Mouse (Mus musculus): ENCODE results near the gene Cphx2. TPM values are rescaled to one million over a fixed set of nuclear protein-coding genes. Genes with fewer than 3 reads are reported as not detected.
"Not testable (repeated sequence)": the region's sequence is repeated elsewhere in the genome, so short reads cannot be mapped to it uniquely, and the experiment has no call there.

The Cphx2 gene
- 0.49 and 1.6 TPM in 2 replicates for total RNA-seq (2012; rRNA removed)

DNA sequence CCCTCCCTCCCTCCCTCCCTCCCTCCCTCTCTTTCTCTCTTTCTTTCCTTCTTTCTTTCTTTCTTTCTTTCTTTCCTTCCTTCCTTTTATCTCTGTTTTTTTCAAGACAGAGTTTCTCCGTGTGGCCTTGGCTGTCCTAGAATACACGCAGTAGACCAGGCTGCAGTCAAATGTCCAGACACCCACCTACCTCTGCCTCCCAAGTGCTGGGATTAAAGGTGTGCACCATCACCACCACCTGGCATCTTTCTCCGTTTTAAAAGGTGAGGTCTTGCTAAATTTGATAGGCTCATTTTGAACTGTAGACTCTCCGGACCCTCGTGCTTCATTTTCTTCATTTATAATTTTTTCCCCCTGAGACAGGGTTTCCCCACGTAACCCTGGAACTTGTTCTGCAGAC, at the start of gene Cphx2:
Gene Cphx2, plus strand, starts transcription at position 301 of the 400 bp plus-strand sequence.
- not testable (repeated sequence) for H3K9me3 ChIP-seq (ENCODE audit: control insufficient read depth, insufficient read depth, low read depth, low read length)

DNA sequence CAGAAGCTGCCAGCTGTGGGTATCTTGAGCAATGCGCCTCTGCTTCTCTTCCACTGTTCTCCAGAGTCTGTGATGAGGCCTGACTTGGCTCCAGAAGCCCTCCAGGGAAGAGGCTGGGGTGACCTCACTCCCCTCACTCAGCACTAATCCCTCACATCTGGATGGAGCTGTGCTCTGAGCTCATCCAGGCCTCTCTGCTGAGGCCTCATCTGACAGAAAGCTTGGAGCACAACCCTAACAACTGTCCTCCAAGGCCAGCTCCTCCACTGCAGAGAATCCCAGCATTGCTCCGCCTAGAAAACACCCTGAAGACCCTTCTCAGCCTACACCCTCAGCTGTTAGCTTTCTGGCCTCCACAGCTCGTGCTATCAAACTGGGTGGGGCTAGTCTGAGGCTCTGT, 47.0 kb upstream of the Cphx2 start:
- DNase-seq (ENCODE audit: low read depth, low spot score); H3K36me3 ChIP-seq (ENCODE audit: control insufficient read depth, insufficient read depth, low read length, poor library complexity, severe bottlenecking); H3K4me3 ChIP-seq (ENCODE audit: insufficient read depth in 1 of 2, low read depth in 1 of 2, low read length in 2 of 2, poor library complexity in 1 of 2, severe bottlenecking in 1 of 2); in situ Hi-C loops (cut with MboI; ENCODE audit: low sequenced_read_pairs in 2 of 2, unreplicated experiment in 2 of 2); H3K27ac ChIP-seq (ENCODE audit: insufficient read depth, low read depth, low read length, poor library complexity, severe bottlenecking); H3K9ac ChIP-seq (ENCODE audit: insufficient read depth, low read depth, low read length, poor library complexity, severe bottlenecking); H3K9me3 ChIP-seq (ENCODE audit: control insufficient read depth, insufficient read depth, low read depth, low read length); H3K4me1 ChIP-seq (ENCODE audit: control insufficient read depth in 2 of 2, insufficient read depth in 2 of 2, low read length in 2 of 2, poor library complexity in 1 of 2): not testable (repeated sequence)

More for the DNA sequence above, at the start of gene Cphx2:
- H3K9ac ChIP-seq (ENCODE audit: insufficient read depth, low read depth, low read length, poor library complexity, severe bottlenecking); in situ Hi-C loops (cut with MboI; ENCODE audit: low sequenced_read_pairs in 2 of 2, unreplicated experiment in 2 of 2); DNase-seq (ENCODE audit: low read depth, low spot score); H3K36me3 ChIP-seq (ENCODE audit: control insufficient read depth, insufficient read depth, low read length, poor library complexity, severe bottlenecking); H3K4me3 ChIP-seq (ENCODE audit: insufficient read depth in 1 of 2, low read depth in 1 of 2, low read length in 2 of 2, poor library complexity in 1 of 2, severe bottlenecking in 1 of 2); H3K27ac ChIP-seq (ENCODE audit: insufficient read depth, low read depth, low read length, poor library complexity, severe bottlenecking); H3K4me1 ChIP-seq (ENCODE audit: control insufficient read depth in 2 of 2, insufficient read depth in 2 of 2, low read length in 2 of 2, poor library complexity in 1 of 2): not testable (repeated sequence)

DNA sequence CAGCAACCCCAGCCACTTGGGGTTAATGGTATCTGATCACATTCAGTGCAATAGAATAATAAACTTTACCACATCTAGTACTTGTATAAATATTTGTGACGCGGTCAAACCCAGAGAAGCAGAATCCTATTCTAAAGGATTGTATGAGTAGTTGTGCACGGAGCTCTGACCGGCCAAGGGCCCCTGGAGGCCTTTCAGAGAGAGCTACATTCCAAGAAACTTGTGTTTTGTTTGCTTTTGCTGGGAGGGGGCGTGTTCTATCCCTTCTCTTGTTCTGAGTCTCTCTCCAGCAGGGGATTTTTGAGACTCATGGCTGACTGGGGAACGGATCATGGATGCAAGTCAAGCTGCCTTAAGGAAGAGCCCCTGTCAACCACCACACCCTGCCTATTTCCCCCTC, 45.9 kb upstream of the Cphx2 start:
- DNase-seq (ENCODE audit: low read depth, low spot score); H3K4me1 ChIP-seq (ENCODE audit: control insufficient read depth in 2 of 2, insufficient read depth in 2 of 2, low read length in 2 of 2, poor library complexity in 1 of 2); H3K9me3 ChIP-seq (ENCODE audit: control insufficient read depth, insufficient read depth, low read depth, low read length); in situ Hi-C loops (cut with MboI; ENCODE audit: low sequenced_read_pairs in 2 of 2, unreplicated experiment in 2 of 2); H3K27ac ChIP-seq (ENCODE audit: insufficient read depth, low read depth, low read length, poor library complexity, severe bottlenecking); H3K9ac ChIP-seq (ENCODE audit: insufficient read depth, low read depth, low read length, poor library complexity, severe bottlenecking); H3K4me3 ChIP-seq (ENCODE audit: insufficient read depth in 1 of 2, low read depth in 1 of 2, low read length in 2 of 2, poor library complexity in 1 of 2, severe bottlenecking in 1 of 2); H3K36me3 ChIP-seq (ENCODE audit: control insufficient read depth, insufficient read depth, low read length, poor library complexity, severe bottlenecking): not testable (repeated sequence)

DNA sequence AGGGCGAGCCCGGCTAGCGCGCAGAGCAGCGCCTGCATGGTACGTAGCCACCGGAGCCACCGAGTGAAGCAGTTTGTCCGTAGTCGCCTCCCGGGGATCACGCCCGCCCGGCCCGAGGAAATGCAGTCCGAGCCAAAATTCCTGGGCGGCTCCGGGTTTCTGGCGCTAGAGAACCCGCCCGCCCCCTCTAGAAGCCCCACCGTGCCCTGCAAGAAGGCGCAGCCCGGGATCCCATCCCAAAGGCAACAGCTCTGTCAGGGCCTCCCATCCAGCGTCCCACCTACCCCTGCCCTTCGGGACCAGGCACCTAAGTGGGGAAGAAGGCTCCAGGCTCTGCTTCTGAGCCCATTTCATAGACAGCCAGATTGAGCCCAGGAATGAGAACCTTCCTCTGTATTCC, 38.7 kb upstream of the Cphx2 start, which contains the start of gene Gm9780:
Gene Gm9780, minus strand, starts transcription at position 101 of the 400 bp plus-strand sequence.
- H3K36me3 ChIP-seq (ENCODE audit: control insufficient read depth, insufficient read depth, low read length, poor library complexity, severe bottlenecking); DNase-seq (ENCODE audit: low read depth, low spot score); H3K9ac ChIP-seq (ENCODE audit: insufficient read depth, low read depth, low read length, poor library complexity, severe bottlenecking); H3K27ac ChIP-seq (ENCODE audit: insufficient read depth, low read depth, low read length, poor library complexity, severe bottlenecking); H3K9me3 ChIP-seq (ENCODE audit: control insufficient read depth, insufficient read depth, low read depth, low read length); H3K4me1 ChIP-seq (ENCODE audit: control insufficient read depth in 2 of 2, insufficient read depth in 2 of 2, low read length in 2 of 2, poor library complexity in 1 of 2); H3K4me3 ChIP-seq (ENCODE audit: insufficient read depth in 1 of 2, low read depth in 1 of 2, low read length in 2 of 2, poor library complexity in 1 of 2, severe bottlenecking in 1 of 2); in situ Hi-C loops (cut with MboI; ENCODE audit: low sequenced_read_pairs in 2 of 2, unreplicated experiment in 2 of 2): not testable (repeated sequence)

DNA sequence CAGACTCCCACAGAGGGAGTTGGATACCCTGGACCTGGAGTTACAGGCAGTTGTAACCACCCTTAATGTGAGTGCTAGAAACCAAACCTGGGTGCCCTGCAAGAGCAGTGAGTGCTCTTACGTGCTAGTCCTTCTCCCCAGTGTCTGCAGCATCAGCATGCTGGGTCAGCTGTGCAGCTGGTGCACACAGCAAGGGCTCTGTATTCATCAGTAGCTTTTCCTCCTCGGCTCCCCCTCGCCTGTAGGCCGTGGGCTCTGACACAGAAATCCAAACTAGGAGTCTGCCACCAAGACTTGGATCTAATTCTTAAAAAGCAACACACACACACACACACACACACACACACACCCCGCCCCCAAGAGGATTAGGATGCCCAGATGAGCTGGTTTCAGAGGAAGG, 36.3 kb upstream of the Cphx2 start:
- H3K36me3 ChIP-seq (ENCODE audit: control insufficient read depth, insufficient read depth, low read length, poor library complexity, severe bottlenecking); H3K9me3 ChIP-seq (ENCODE audit: control insufficient read depth, insufficient read depth, low read depth, low read length); H3K9ac ChIP-seq (ENCODE audit: insufficient read depth, low read depth, low read length, poor library complexity, severe bottlenecking); H3K27ac ChIP-seq (ENCODE audit: insufficient read depth, low read depth, low read length, poor library complexity, severe bottlenecking); in situ Hi-C loops (cut with MboI; ENCODE audit: low sequenced_read_pairs in 2 of 2, unreplicated experiment in 2 of 2); DNase-seq (ENCODE audit: low read depth, low spot score); H3K4me1 ChIP-seq (ENCODE audit: control insufficient read depth in 2 of 2, insufficient read depth in 2 of 2, low read length in 2 of 2, poor library complexity in 1 of 2); H3K4me3 ChIP-seq (ENCODE audit: insufficient read depth in 1 of 2, low read depth in 1 of 2, low read length in 2 of 2, poor library complexity in 1 of 2, severe bottlenecking in 1 of 2): not testable (repeated sequence)

DNA sequence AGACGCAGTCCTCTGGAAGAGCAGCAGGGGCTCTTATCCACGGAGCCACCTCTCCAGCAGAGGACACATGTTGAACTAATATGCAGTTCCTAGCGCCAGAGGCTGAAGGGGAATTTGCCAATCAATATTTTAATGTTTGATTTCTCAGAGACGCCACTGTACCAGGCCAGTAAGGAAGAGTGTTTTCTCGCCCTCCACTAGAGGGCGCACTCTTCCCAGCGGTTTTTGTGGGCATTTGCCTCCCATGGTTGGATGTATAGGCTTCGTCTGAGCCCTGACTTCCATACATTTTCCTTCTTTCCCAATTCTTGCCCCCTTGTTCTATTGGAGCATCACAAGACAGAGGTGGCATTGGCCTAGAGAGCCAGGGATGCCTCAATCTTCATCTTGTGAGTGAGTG, 34.3 kb upstream of the Cphx2 start:
- H3K4me1 ChIP-seq (ENCODE audit: control insufficient read depth in 2 of 2, insufficient read depth in 2 of 2, low read length in 2 of 2, poor library complexity in 1 of 2); in situ Hi-C loops (cut with MboI; ENCODE audit: low sequenced_read_pairs in 2 of 2, unreplicated experiment in 2 of 2); H3K27ac ChIP-seq (ENCODE audit: insufficient read depth, low read depth, low read length, poor library complexity, severe bottlenecking); H3K4me3 ChIP-seq (ENCODE audit: insufficient read depth in 1 of 2, low read depth in 1 of 2, low read length in 2 of 2, poor library complexity in 1 of 2, severe bottlenecking in 1 of 2); H3K36me3 ChIP-seq (ENCODE audit: control insufficient read depth, insufficient read depth, low read length, poor library complexity, severe bottlenecking); DNase-seq (ENCODE audit: low read depth, low spot score); H3K9me3 ChIP-seq (ENCODE audit: control insufficient read depth, insufficient read depth, low read depth, low read length); H3K9ac ChIP-seq (ENCODE audit: insufficient read depth, low read depth, low read length, poor library complexity, severe bottlenecking): not testable (repeated sequence)

DNA sequence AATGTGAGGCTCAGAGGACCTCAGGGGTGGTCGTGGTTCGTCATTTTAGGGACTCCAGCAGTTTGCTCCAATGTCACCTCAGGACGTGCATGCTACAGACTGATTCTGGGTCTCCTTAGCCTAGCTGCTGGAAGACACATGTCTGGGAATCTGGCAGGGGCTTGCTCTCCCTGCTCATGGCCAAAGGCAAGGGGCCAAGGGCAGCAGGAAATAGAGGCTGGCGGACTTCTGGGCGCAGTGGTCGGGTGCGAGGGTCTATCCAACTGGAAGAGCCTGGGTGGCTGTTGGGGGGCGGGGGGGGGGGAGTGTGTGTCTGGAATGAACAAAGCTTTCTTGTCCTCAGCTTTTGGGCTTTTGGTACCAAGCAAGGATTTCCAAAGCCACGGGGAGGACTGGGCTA, 32.5 kb upstream of the Cphx2 start:
- H3K4me1 ChIP-seq (ENCODE audit: control insufficient read depth in 2 of 2, insufficient read depth in 2 of 2, low read length in 2 of 2, poor library complexity in 1 of 2); in situ Hi-C loops (cut with MboI; ENCODE audit: low sequenced_read_pairs in 2 of 2, unreplicated experiment in 2 of 2); DNase-seq (ENCODE audit: low read depth, low spot score); H3K4me3 ChIP-seq (ENCODE audit: insufficient read depth in 1 of 2, low read depth in 1 of 2, low read length in 2 of 2, poor library complexity in 1 of 2, severe bottlenecking in 1 of 2); H3K9me3 ChIP-seq (ENCODE audit: control insufficient read depth, insufficient read depth, low read depth, low read length); H3K9ac ChIP-seq (ENCODE audit: insufficient read depth, low read depth, low read length, poor library complexity, severe bottlenecking); H3K27ac ChIP-seq (ENCODE audit: insufficient read depth, low read depth, low read length, poor library complexity, severe bottlenecking); H3K36me3 ChIP-seq (ENCODE audit: control insufficient read depth, insufficient read depth, low read length, poor library complexity, severe bottlenecking): not testable (repeated sequence)

DNA sequence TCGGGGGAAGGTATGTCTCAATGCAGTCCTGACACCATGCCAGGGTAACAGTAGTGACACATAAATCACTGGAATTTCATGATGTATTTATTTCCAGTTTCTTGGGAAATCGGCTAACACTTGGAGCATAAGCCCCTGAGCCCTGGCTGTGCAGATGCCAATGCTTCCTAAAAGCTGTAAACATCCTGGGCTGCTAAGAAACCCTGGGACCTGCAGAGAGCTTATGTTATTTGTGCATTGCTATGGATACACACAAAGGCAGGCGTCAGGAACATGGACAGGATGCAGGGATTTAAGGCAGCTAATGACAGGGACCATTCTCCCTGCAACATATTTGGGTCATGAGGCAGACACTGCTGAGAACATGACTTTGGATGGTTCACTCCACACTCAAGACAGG, 23.1 kb upstream of the Cphx2 start:
- H3K36me3 ChIP-seq (ENCODE audit: control insufficient read depth, insufficient read depth, low read length, poor library complexity, severe bottlenecking); in situ Hi-C loops (cut with MboI; ENCODE audit: low sequenced_read_pairs in 2 of 2, unreplicated experiment in 2 of 2); H3K4me1 ChIP-seq (ENCODE audit: control insufficient read depth in 2 of 2, insufficient read depth in 2 of 2, low read length in 2 of 2, poor library complexity in 1 of 2); H3K9ac ChIP-seq (ENCODE audit: insufficient read depth, low read depth, low read length, poor library complexity, severe bottlenecking); H3K27ac ChIP-seq (ENCODE audit: insufficient read depth, low read depth, low read length, poor library complexity, severe bottlenecking); H3K4me3 ChIP-seq (ENCODE audit: insufficient read depth in 1 of 2, low read depth in 1 of 2, low read length in 2 of 2, poor library complexity in 1 of 2, severe bottlenecking in 1 of 2); DNase-seq (ENCODE audit: low read depth, low spot score); H3K9me3 ChIP-seq (ENCODE audit: control insufficient read depth, insufficient read depth, low read depth, low read length): not testable (repeated sequence)

DNA sequence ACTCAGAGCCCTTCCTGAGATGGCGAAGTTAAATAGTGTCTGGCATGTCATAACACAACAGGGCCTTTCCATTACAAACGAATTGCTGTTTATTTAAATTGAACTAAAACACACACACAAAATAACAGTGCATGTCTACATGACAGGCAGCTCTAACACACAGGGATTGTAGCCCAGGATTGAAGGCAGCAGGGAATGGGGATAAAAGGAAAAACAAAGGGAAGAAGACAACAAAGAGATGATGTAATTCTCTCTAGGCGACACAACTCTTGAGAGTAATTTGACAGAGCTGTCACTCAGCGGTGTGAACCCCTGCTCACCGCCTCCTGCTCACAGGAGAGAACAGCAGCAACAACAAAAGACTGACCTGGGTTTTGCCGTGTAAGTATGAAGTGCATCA, 22.0 kb upstream of the Cphx2 start:
- DNase-seq (ENCODE audit: low read depth, low spot score); in situ Hi-C loops (cut with MboI; ENCODE audit: low sequenced_read_pairs in 2 of 2, unreplicated experiment in 2 of 2); H3K9me3 ChIP-seq (ENCODE audit: control insufficient read depth, insufficient read depth, low read depth, low read length); H3K4me1 ChIP-seq (ENCODE audit: control insufficient read depth in 2 of 2, insufficient read depth in 2 of 2, low read length in 2 of 2, poor library complexity in 1 of 2); H3K36me3 ChIP-seq (ENCODE audit: control insufficient read depth, insufficient read depth, low read length, poor library complexity, severe bottlenecking); H3K4me3 ChIP-seq (ENCODE audit: insufficient read depth in 1 of 2, low read depth in 1 of 2, low read length in 2 of 2, poor library complexity in 1 of 2, severe bottlenecking in 1 of 2); H3K27ac ChIP-seq (ENCODE audit: insufficient read depth, low read depth, low read length, poor library complexity, severe bottlenecking); H3K9ac ChIP-seq (ENCODE audit: insufficient read depth, low read depth, low read length, poor library complexity, severe bottlenecking): not testable (repeated sequence)

All from ES-E14 (cell line).